Mouse (Mus musculus) neural tube, embryonic 12.5 days (tissue): Measurements from ENCODE around the gene Mettl25. TPM values are rescaled to one million over a fixed set of nuclear protein-coding genes. Genes with fewer than 3 reads are reported as not detected.

Experiments used
- ATAC-seq: fragments of 200-750 bp; cut with Nextera tagmentation; 2 replicates; pipeline ENCODE4 v1.8.0; 2017; ENCODE audit warnings: low read depth, mild to moderate bottlenecking, moderate TSS enrichment, moderate library complexity; ENCODE audit not compliant: low FRiP score
- H3K27ac ChIP-seq: fragments of 300-500 bp; sonication (generic); 2 replicates; pipeline ENCODE4 v1.5.1; 2016
- H3K27me3 ChIP-seq: fragments of 300-500 bp; sonication (generic); replicated peaks from 2 replicates; pipeline ENCODE4 v1.6.1; 2016; ENCODE audit warnings: mild to moderate bottlenecking
- H3K36me3 ChIP-seq: fragments of 300-500 bp; sonication (generic); 2 replicates; pipeline ENCODE4 v1.6.1; 2016; ENCODE audit warnings: mild to moderate bottlenecking
- H3K4me1 ChIP-seq: fragments of 300-500 bp; sonication (generic); 2 replicates; pipeline ENCODE4 v1.6.1; 2016
- H3K4me2 ChIP-seq: fragments of 300-500 bp; sonication (generic); replicated peaks from 2 replicates; pipeline ENCODE4 v1.6.1; 2016; ENCODE audit warnings: mild to moderate bottlenecking
- H3K4me3 ChIP-seq: fragments of 300-500 bp; sonication (generic); 2 replicates; pipeline ENCODE4 v1.5.1; 2016
- H3K9ac ChIP-seq: fragments of 300-500 bp; sonication (generic); 2 replicates; pipeline ENCODE4 v1.6.1; 2016; ENCODE audit warnings: mild to moderate bottlenecking
- H3K9me3 ChIP-seq: fragments of 300-500 bp; sonication (generic); 2 replicates; pipeline ENCODE4 v1.6.1; 2016; ENCODE audit warnings: mild to moderate bottlenecking
- WGBS: fragments of 180-500 bp; shearing (Covaris S2); methylation state at CpG from one replicate; pipeline ENCODE4 v1.1.7; 2016; 5-methylcytosine and 5-hydroxymethylcytosine counted together
- polyA plus RNA-seq: library from polyadenylated mRNA; unstranded; fragments of >200 nt; fragmentation: Nextera tagmentation; extraction: Ambion mirVana; gene quantifications from 2 replicates; pipeline ENCODE4 v1.2.1, GENCODE M21; 2016

Gene Mettl25
- polyA plus RNA-seq, result 12.6 and 13.1 TPM in 2 replicates

DNA sequence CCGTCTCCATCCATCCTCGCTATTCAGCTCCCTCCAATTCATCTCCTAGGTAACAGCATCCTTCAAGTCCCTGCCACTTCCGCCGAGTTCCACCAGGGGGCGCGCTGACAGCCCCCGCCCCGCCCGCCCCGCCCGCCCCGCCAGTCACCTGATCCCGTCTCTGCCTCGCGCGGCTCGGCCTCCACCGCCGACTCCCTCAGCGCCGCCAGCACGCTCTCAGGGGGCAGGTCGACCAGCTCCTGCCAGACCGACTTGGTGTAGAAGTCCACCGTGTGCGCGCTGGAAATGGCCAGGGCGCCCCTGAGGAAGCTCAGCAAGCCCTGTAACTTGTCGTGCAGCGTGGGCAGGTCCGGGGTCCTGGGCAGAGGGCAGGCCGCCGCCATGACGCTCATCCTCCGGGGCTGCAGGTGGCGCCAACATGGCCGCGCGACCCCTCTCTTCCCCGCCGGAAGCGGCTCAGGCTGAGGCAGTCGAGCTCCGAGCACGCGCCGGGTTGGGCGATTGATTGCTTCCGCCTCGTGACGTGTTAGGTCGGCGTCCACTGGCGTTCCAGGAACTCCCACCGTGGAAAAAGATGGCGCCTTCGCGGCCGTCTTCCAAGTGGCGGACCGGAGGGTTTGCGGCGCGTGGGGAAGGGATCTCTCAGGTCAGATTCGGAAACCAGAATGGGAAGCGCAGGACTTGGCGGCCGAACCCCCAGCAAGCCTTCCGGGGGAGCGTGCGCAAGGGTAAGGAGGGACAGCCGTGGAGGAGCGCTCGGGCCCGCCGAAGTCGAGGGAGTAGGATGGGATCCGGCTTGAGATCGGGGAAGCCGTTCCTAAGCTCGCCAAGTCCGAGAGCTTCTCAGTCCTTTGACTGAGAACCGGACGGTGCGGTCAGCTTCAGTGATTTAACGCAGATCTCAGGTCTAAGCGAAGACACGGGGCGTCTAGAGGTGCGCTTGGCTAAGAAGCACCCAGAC lies at the start of gene Mettl25, which contains the start of gene Ccdc59:
Gene Mettl25, minus strand, starts transcription at position 453 of the 961 bp plus-strand sequence.
Gene Ccdc59, plus strand, starts transcription at position 140 of the 961 bp plus-strand sequence.
- Histone ChIP-seq H3K36me3 (peaks cover 23% of the 10 kb centered on the region), H3K4me3 (peak within 1 kb of the TSS; percentile 77), H3K9me3 (no peaks in the 10 kb centered on the region), H3K27ac (peak within 1 kb of the TSS; percentile 75), H3K4me1 (0 out of 2 replicates have a peak, but pooled peaks cover 10% of the 10 kb centered on the region), H3K9ac (peak within 1 kb of the TSS; percentile 73), H3K27me3 (no peaks in the 10 kb centered on the region), H3K4me2 (peak within 1 kb of the TSS; percentile 65)
- ATAC-seq, result peak; percentile 98
- under 1% methylated on average over 90 of the region's 90 CpGs for WGBS

DNA sequence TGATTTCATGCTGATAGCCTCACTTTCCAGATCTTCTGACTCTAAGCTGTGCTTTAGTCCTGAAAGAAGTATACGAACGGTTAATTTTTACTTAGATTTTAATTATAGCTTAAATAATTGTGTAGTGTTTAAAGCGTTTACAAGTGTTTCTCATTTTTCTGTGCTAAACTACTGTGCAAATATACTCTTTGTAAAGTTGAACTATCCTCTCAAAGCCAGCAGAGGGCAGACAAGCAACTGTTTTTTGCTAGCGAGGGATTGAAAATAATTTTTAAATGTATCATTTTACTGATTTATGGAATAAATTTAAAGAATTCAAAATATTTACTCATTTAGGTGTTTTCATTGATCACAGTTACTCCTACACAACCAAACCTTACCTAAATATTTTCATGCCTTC lies 26.1 kb upstream of the Mettl25 start:
- Histone ChIP-seq H3K4me3 (no peak overlapping the region), H3K9ac (no peak overlapping the region), H3K27ac (no peak overlapping the region), H3K27me3 (no peaks in the 10 kb centered on the region), H3K4me1 (no peaks in the 10 kb centered on the region), H3K36me3 (no peaks in the 10 kb centered on the region), H3K9me3 (no peaks in the 10 kb centered on the region), H3K4me2 (no peak overlapping the region)
- no peak for ATAC-seq
- WGBS, result 58% methylated on average over 4 of the region's 4 CpGs

DNA sequence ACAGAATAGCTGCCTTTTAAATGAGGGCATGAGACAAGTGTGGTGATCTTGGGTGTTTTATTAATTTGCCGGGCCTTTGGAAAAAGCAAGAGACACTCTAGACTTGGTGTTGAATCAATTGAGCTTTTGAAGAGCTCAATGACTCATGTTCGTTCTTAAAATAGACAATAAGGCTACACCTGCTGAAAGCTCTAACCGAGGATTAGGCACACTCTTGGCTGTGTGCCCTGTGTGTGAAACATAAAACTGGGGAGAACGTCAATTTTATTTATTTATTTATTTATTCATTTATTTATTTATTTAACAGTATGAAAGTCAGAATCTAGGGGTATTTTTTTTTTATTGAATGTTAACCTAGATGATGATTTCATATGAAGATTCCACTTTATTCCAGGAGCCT lies 10.0 kb upstream of the Mettl25 start:
- 91% methylated on average over 4 of the region's 4 CpGs for WGBS
- Histone ChIP-seq H3K27ac (no peak overlapping the region), H3K4me3 (no peak overlapping the region), H3K9me3 (no peaks in the 10 kb centered on the region), H3K4me1 (no peaks in the 10 kb centered on the region), H3K4me2 (no peak overlapping the region), H3K36me3 (peaks cover 31% of the 10 kb centered on the region), H3K9ac (no peak overlapping the region), H3K27me3 (no peaks in the 10 kb centered on the region)
- ATAC-seq, result no peak

DNA sequence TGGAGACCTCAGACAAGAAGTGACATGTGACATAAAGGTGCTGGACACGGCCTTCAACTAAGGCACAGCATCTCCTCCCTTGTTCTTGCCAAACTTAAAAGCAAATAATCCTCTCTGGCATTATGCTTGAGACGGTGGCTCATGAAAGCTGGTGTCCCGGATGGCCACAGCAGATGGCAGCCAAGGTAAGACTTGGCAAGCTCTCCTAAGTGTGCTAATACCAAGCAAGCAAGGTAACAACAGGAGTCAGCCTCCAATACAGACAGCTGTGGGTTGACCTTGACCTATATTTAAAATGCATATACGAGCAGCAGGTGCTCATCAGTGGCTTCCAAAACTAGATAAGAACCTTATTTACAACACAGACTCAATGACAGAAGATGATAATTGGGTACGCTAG lies 9.1 kb upstream of the Mettl25 start:
- no peaks in the 10 kb centered on the region for H3K27me3 ChIP-seq
- H3K36me3 ChIP-seq, result peaks cover 36% of the 10 kb centered on the region
- H3K27ac ChIP-seq, result no peak overlapping the region
- H3K4me1 ChIP-seq, result no peaks in the 10 kb centered on the region
- WGBS, result 92% methylated on average over 5 of the region's 5 CpGs
- H3K4me2 ChIP-seq, result no peak overlapping the region
- H3K4me3 ChIP-seq, result no peak overlapping the region
- no peaks in the 10 kb centered on the region for H3K9me3 ChIP-seq
- no peak overlapping the region for H3K9ac ChIP-seq
- no peak for ATAC-seq

DNA sequence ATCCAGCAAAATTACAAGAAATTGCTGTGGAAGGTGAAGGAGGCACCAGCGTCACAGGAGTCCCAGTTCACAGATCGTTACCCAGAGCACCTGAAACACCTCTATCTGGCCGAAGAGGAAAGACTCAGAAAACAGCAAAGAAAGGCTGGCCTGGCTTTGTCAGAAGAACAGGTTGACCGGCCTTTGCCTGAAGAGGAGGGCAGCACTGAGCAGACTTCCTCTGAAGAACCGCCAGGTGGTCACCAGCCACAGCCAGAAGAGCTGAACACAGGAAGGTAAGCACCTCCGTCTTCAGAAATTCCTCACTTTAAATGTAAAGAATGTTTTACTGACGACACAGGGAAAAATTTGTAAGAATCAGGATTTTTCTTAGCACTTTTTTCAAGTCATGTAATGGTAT lies 1.4 kb upstream of the Mettl25 start:
- Histone ChIP-seq H3K27me3 (no peaks in the 10 kb centered on the region), H3K9ac (no peak overlapping the region), H3K4me1 (0 out of 2 replicates have a peak, but pooled peaks cover 10% of the 10 kb centered on the region), H3K4me2 (peak overlapping the region; percentile 65), H3K9me3 (no peaks in the 10 kb centered on the region), H3K4me3 (no peak overlapping the region), H3K27ac (no peak overlapping the region), H3K36me3 (peaks cover 30% of the 10 kb centered on the region)
- 88% methylated on average over 7 of the region's 7 CpGs for WGBS
- ATAC-seq, result no peak

DNA sequence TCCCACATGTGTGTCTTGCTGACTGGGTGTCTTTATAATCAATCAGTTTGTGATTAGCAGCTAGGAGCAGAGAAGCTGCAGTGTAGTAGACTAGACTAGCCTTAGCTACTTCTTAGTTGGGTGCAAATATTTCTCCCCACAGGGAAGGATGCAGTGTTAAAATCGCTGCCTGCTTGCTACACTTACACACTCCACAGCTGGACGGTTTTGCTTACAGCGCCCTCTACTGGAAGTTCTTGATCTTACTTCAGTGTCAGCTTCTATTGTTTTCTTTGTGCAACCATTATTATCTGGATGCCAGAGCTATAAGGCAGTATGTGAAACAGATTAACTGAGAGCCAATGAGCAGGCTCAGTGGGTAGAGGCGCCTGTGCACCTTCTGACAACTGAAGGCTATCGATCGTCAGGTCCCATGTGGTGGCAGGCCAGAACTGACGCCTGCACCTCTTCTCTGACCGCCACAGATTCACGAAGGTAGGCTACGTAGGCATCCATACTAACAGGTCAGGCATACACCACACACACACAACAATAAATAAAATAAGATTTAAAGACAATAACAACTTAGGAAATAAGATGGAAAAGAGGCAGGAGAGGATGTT lies 6.5 kb downstream of the Mettl25 start:
- Histone ChIP-seq H3K4me1 (no peaks in the 10 kb centered on the region), H3K27me3 (no peaks in the 10 kb centered on the region)
- ATAC-seq, result peak; percentile 68

DNA sequence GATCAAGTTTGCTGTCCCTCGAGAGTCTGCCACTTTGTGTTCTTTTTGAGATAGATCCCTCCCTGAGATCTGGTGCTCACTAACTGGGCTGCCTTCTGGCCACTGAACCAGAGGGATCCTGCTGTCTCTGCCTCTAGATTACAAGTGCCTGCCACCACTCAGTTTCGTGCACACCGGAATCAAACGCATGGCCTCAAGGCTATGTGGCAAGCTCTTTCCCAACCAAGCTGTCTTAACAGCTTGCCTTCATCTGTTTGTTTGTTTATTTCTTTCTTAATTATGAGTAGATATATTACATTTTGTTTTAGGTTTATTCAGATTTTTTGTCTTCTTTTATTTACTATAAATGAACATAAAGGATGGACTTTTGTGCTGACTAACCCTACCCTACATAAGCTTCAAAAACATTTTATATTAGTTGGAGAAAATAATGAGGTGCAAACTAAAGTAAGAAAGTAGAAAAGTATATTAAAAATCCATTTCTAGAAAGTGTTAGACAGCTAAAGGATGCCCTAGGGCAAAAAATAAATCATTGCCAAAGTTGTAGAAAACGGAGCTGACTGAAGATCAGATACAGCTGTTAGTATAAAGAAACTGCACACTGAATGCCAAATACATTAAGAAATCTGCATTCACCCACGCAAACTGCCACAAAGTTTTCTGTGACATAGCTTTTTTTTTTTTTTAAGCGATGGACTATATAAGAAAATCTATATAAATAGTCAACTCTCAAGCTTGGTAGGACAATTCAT lies 34.7 kb downstream of the Mettl25 start:
- Histone ChIP-seq H3K27ac (no peak overlapping the region), H3K9me3 (no peaks in the 10 kb centered on the region), H3K4me3 (no peak overlapping the region), H3K36me3 (no peaks in the 10 kb centered on the region), H3K9ac (no peak overlapping the region), H3K4me1 (no peaks in the 10 kb centered on the region), H3K4me2 (no peak overlapping the region), H3K27me3 (no peaks in the 10 kb centered on the region)
- ATAC-seq, result no peak
- WGBS, result 91% methylated on average over 7 of the region's 7 CpGs

More for the DNA sequence above, 6.5 kb downstream of the Mettl25 start:
- Histone ChIP-seq H3K4me2 (no peak overlapping the region), H3K4me3 (no peak overlapping the region), H3K9ac (no peak overlapping the region), H3K9me3 (no peaks in the 10 kb centered on the region), H3K27ac (no peak overlapping the region), H3K36me3 (no peaks in the 10 kb centered on the region)
- WGBS, result 66% methylated on average over 10 of the region's 10 CpGs

DNA sequence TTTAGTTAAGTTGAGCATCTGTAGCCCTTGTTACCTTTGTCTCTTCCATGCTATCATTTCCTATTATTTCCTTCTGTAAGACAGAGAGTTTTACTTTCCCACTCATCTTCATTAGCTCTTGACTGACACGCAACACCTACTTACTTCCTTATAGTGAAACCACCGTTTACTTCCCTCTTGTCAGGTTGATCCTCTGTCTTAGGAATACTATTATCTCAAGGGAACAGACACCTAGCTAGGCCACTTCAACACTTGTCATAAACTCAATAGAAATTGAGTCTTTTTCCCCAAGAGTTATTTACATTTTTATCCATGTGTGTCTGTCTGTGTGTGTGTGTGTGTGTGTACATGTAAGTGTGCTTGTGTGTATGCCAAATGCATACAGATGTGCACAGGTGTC lies 37.7 kb downstream of the Mettl25 start:
- H3K27me3 ChIP-seq, result no peaks in the 10 kb centered on the region
- H3K9ac ChIP-seq, result no peak overlapping the region
- no peaks in the 10 kb centered on the region for H3K36me3 ChIP-seq
- no peaks in the 10 kb centered on the region for H3K4me1 ChIP-seq
- no peak for ATAC-seq
- 96% methylated on average over 2 of the region's 2 CpGs for WGBS
- H3K9me3 ChIP-seq, result no peaks in the 10 kb centered on the region
- no peak overlapping the region for H3K4me2 ChIP-seq
- H3K4me3 ChIP-seq, result no peak overlapping the region
- no peak overlapping the region for H3K27ac ChIP-seq

DNA sequence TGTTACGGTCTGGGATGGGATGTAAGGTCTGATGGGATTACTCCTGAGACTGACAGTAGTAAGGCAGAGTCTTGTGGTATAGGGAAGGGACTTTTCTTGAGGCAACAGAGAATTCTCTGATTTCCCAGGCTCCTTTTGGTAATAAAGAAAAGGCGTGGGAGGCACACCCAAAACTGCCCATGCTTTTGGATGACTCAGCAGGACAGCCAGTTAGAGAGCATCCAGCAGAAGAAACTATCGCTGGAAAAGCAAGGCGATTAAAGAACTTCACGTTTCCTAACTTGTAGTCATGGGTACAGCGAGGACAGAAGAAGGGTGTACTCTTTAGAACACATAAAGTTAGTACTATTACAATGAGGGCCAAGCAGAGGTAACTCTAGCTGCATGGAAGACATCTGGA lies 39.0 kb downstream of the Mettl25 start:
- no peaks in the 10 kb centered on the region for H3K4me1 ChIP-seq
- no peaks in the 10 kb centered on the region for H3K9me3 ChIP-seq
- no peak overlapping the region for H3K9ac ChIP-seq
- no peak overlapping the region for H3K27ac ChIP-seq
- H3K36me3 ChIP-seq, result no peaks in the 10 kb centered on the region
- 90% methylated on average over 6 of the region's 6 CpGs for WGBS
- no peaks in the 10 kb centered on the region for H3K27me3 ChIP-seq
- no peak overlapping the region for H3K4me2 ChIP-seq
- H3K4me3 ChIP-seq, result no peak overlapping the region
- ATAC-seq, result no peak

DNA sequence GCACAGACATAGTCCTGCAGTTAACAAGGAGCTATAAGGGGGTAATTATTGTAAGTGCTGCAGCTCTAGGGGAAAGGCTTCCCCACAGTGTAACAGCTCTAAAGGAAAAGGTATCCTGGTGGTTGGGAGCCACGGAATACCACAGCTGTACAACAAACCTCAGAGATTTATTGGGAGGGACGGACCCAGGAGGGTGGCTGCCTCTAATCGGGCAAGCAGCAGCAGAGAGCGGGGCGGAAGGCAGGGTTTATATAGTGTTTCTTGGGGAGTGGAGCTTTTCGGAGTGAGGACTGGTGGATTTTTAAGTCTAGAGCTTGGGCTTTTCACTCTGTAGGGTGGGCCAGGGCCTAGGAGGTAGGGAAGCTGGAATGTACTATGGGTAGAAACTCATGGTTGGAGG lies 40.0 kb downstream of the Mettl25 start:
- 34% methylated on average over 6 of the region's 6 CpGs for whole genome bisulfite sequencing
- 0 out of 2 replicates have a peak, but pooled peaks have one; percentile 7 for ATAC-seq
- no peaks in the 10 kb centered on the region for H3K36me3 ChIP-seq
- no peaks in the 10 kb centered on the region for H3K27me3 ChIP-seq
- H3K27ac ChIP-seq, result no peak overlapping the region
- H3K4me2 ChIP-seq, result no peak overlapping the region
- no peak overlapping the region for H3K4me3 ChIP-seq
- H3K9ac ChIP-seq, result no peak overlapping the region
- H3K9me3 ChIP-seq, result no peaks in the 10 kb centered on the region
- H3K4me1 ChIP-seq, result no peaks in the 10 kb centered on the region

DNA sequence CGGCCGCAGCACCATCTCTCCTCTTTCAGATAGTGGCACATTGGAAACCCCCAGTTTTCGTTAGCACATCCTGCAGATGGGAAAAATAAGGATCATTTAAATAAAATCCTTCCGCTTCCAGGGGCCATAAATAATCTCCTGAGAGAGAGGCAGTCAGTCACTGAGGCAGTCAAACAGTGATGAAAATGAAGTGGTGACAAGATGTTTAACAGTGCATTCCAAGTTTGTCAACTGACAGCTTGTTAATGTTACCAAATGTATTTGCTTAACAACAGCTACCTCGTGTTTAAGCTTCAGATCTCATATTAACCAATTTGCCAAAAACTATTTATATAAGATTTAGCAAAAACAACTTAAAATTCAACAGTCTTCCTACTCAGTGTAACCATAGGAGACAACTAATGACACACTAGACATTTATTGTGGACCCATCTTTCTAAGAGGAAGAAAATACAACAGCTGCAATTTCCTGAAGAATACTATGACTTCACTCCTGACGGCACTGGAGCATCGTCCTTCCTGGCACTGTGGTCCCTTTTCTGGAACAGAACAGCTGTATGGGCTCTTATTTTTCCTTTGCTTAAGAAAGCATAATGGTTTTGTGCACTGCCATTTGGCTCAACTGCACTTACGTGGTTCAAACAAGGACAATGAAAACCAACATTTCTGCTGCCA lies 43.8 kb downstream of the Mettl25 start:
- Histone ChIP-seq H3K4me1 (no peaks in the 10 kb centered on the region), H3K4me2 (no peak overlapping the region), H3K9me3 (no peaks in the 10 kb centered on the region), H3K27me3 (no peaks in the 10 kb centered on the region), H3K36me3 (peaks cover 4% of the 10 kb centered on the region; the same call in 1 of the 2 replicates), H3K27ac (no peak overlapping the region), H3K4me3 (no peak overlapping the region), H3K9ac (no peak overlapping the region)
- WGBS, result 86% methylated on average over 8 of the region's 8 CpGs
- ATAC-seq, result no peak
